Mouse (Mus musculus): ENCODE measurements around the gene B430306N03Rik.
"Not testable (repeated sequence)": the region's sequence is repeated elsewhere in the genome, so short reads cannot be mapped to it uniquely, and the experiment has no call there.

B430306N03Rik gene

DNA sequence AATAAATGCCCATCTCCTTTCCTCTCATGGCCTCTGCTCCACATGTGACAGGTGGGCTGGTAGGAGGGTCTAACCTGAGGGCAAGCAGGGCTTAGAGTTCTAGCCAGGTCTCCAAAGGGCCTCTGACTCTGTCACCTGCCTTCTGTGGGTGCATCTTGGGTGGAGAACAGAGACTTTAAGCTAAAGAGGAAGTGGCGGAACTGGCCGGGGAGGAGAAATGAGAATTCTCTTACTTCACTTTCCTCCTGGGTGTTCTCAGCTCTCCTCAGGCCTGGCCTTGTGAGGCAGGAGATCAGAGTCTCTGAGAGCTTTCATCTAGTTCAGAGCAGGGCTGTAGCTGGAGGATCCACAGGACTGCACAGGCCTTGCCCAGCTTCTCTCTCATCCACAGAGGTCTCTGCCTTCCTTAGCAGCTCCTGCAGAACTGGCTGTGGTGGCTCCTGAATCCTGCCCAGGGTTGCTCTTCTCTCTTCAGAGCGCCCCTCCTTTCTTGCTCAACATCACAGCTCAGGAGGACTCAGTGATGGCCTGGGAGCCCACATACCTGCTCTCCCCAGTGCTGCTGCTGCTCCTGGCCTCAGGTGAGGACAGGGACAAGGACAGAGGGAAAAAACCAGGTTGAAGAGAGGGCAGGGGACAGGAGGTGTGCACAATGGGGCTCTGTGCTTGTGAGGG lies at the start of gene B430306N03Rik:
Gene B430306N03Rik (plus strand): TSS at position 237 of the 675 bp plus-strand sequence.
- DNase-seq (ENCODE audit: low spot score), result not testable (repeated sequence)

DNA sequence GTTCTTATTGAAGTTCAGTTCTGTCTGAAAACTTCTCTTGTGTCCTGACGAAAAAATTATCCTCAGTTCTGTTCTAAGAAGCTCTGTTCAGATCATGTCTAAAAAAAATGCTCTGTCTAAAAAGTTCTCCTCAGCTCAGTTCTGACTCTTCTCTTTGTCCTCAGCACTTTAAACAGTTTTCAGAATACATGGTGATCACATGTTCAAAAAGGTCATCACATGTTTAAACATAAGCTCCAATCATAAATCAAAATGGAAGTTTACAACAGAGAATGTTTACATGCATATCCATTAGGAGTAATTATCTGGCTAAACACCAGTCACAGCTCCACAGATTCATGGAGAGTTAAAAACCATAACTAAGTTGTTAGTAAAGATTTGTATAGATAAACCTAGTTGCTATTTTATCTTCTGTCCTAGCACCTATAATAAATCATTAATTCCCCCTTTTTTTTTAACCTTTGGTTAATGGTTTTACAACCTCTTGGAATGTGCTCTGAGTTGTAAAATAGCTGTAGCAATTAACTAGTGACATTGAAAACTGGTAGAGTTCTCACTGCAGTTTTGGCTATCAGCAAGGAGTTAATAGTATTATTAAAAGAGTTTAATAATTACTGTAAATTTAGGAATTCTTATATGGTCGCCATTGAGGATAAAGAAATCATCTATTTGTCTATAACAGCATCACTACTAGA lies 49.2 kb upstream of the B430306N03Rik start:
- no peak for DNase-seq (ENCODE audit: low spot score)

DNA sequence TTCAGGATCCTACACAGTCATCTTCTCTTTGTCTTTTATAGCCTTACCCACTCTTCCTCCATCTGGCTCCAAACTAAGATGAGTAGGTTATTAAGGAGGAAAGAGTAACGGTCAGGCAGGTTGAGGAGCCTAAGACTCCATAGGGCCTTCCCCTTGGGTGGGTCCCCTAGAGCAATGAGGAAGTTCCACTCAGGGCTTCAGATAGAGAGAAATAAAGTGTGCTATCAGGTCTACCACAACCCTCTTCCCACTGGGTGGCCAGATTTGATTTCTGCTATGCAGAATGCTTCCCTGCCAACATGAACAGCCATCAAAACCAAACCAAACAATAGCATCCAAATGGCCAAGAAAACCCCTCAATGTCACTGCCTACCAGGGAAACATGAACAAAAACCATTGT lies 48.4 kb upstream of the B430306N03Rik start:
- DNase-seq (ENCODE audit: low spot score), result no peak

DNA sequence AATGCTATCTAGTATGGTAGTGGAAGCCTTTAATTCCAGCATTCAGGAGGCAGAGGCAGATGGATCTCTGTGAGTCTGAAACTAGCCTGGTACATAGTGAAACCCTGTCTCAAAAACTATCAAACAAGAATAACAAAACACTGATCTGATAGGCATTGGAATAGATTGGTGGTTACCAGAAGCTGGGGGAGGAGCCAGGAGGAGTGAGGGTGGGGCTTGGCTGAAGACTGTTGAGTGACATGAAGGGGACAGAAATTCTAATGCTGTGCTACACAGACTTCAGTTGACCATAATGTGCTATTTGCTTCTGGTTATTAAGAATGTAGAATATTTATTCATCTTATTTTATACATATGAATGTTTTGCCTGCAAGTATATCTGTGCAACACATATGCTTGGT lies 47.7 kb upstream of the B430306N03Rik start:
- no peak for DNase-seq (ENCODE audit: low spot score)

DNA sequence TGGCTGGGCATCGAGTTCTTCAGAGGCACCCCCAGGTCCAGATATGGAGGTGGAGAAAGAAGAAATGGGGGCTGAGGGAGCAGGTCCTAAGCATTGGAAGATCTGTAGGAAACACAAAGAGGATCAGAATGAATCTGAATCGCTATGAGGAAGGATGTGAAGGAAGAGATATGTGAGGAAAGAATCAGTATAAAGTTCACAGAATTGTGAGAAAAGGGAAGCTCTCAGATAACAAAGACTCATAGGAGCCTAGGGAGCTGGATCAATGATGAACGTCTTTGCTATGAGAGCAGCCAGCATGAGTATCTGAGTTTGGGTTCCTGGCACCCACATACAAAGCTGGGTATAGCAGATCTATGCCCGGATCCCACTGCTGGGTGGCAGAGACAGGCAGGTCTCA lies 46.1 kb upstream of the B430306N03Rik start:
- no peak for DNase-seq (ENCODE audit: low spot score)

DNA sequence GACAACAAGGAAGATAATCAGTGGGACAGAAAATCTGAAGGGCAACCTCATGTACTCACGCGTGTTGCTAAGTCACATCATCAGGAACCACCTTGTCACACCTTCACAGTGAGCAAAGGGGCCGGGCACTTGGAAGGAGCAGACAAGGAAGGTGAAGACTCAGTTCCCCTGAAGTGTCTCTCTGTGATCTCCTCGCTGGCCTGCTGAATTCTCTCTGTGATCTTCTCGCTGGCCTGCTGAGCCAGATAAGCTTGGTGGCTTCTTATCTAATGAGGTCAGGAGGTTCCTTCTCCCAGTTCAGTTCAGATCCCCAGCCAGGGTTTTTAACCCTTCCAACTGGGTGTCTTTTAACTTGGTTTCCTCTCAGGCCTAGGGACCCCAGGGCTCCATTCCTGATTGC lies 43.8 kb upstream of the B430306N03Rik start:
- no peak for DNase-seq (ENCODE audit: low spot score)

DNA sequence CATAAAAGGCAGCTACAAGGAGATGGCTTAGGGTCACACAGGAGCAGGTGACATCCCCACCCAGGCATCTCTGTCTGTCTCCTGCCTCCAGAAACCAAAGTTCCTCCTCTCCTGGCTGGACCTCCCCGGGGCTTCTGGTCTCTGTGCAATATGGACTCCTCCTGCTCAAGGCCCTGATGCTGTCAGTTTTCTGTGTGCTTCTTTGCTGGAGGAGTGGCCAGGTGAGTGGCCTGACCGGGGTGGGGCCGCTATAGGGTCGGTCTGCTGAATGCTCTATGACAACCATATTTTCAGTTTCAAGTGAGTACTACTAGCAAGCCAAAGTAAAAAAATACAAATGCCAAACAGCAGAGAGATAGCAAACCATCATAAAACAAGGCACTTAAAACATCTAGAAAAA lies 43.3 kb upstream of the B430306N03Rik start:
- no peak for DNase-seq (ENCODE audit: low spot score)

DNA sequence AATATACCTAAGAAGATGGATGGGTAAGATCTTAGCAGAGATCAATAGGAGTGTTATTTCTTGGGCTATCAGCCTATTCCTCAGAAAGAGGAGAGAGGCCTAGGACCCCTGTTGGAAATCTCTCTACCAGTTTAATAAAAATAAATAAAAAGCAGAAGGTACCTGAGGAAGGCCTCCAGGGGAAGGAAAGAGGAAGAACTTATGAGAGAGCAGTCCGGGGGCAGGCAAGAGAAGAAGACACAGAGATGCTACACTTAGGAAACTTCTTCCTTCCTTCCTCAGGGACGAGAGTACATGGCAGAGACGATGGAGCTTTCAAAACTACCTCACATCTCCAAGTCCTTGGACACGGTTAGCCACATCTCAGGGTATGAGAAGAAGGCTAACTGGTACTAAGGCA lies 41.8 kb upstream of the B430306N03Rik start:
- no peak for DNase-seq (ENCODE audit: low spot score)

DNA sequence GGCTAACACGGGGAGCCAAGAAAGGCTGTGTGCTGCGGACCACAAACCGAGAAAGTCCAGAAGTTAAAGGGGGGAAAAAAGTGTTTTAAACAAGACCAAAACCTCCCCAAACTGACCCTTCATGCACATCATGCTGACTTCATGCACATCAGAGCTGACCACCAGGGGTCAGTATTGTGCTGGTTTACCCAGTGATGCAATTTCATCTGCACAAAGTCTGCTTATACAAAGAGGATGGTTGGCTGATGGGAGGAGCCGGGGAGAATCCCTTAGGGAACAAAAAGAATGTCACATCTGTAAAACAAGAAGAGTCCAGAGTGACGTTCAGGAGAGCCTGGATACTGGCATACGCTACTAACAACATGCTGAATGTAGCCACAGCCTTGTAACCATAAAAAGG lies 41.1 kb upstream of the B430306N03Rik start:
- peak; percentile 19 for DNase-seq (ENCODE audit: low spot score)

DNA sequence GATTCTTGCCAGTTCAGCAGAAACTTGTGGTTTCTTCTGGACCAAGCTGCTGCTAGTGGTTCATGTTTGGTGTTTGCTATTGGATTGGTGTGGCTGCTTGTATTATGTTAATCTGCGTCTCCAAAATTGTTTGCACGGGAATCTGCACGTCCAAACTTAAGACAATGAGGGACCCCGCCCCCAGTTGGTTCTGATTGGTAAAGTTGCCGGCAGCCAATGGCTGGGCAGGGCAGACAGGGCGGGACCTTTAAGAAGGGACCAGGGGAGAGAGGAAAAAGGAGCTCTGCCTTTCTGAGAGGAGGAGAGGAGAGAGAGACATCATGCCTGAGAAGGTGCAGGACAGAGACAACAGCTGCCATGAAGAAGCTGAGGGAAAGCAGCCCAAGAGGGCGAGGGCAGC lies 40.2 kb upstream of the B430306N03Rik start:
- DNase-seq (ENCODE audit: low spot score), result no peak

DNA sequence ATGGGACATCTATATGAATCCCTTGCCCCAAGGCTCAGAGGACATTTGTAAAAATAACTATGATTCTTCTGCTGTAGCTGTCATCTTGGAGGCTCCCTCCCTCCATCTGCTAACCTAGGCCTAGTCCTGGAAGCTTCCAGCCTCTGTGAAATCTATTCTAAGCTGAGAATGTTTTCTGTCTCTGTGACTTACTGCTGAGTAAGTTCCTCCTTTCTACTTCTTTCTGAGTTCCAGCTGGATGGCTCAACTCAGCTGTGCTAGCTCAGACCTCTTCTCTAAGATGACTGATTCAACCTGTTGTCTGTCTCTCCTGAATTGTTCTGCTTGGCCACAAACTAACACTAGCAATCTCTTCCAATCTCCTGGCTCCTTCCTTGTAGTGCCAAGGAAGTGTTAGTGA lies 37.6 kb upstream of the B430306N03Rik start:
- DNase-seq (ENCODE audit: low spot score), result no peak

DNA sequence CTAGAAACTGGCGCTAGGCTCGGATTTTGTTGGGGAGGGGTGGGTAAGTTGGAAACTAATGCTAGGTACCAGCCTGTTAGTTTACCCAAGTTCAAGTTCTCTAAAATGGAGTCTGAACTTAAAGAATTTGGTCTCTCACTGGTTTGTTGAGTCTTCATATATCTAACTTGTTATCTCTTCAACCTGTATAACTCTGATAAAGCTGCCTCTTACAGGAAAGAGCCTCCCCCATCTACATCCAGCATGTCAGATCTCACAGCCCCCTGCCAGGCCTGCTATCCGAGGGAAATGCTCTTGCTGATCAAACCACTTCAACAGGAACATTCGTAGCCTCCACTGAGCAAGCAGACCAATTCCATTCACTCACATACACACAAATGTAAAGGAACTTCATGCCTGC lies 36.9 kb upstream of the B430306N03Rik start:
- DNase-seq (ENCODE audit: low spot score), result no peak

DNA sequence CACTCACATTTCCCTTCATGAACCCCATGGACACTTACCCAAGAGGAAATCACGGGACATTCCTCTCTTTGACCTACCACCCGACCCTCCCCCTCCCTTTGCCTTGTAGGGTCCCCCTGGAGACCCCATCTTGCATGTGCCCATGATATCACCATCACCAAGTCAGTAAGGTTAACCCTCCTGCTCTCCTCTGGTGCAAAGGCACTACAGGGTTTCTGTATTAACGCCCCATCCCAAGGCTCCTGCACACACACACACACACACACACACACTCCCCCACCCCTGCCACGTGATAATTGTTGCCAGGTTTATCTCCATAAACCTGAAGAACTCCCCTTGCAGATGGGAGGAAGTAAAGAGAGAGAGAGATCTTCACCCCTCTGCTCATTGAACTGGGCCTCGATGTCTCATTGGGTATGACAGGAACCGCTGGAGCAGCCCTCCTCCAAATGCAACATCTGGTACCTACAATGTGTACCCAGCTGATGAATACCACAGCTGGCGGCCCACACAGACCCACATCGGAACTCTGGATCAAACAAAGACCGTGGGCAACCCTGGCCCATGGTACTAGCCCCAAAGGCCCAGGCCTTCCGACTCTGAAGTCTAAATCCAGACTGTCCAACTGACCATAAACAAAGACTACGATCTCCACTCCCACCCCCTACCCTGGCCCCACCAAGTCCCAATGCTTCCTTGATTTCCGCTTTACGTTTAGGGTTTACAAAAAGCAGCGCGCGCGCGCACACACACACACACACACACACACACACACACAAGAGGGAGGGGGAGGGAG lies 34.8 kb upstream of the B430306N03Rik start:
- DNase-seq (ENCODE audit: low spot score), result no peak

DNA sequence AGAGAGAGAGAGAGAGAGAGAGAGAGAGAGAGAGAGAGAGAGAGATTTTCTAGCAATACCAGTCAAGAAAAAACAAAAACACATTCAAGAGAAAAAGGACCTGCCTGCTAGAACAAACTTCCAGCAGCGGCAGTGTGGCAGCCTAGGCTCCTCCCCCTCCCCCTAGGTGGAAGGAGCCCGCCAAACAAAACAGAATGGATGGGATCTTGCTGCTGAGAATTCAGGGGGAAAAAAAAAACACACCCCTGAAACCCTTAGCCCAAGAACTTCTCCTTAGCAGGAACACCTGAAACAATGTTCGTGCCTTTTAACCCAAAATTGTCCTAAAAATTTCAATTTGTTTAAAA lies 34.2 kb upstream of the B430306N03Rik start:
- no peak for DNase-seq (ENCODE audit: low spot score)

DNA sequence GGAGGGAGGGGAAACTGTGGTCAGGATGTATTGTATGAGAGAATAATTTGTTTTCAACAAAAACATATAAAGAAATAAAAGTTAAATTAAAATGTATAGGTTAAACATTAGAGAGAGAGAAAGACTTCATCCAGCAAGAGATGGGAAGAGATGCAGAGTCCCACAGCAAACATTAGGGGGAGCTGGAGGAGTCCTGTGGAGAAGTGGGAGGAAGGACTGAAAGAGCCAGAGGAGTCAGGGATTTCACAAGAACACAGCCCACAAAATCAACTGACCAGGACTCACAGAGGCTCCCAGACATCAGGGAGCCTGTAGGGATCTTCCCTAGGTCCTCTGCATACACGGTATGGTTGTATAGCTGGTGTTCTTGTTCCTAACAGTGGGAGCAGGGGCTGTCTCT lies 29.2 kb upstream of the B430306N03Rik start:
- no peak for DNase-seq (ENCODE audit: low spot score)

DNA sequence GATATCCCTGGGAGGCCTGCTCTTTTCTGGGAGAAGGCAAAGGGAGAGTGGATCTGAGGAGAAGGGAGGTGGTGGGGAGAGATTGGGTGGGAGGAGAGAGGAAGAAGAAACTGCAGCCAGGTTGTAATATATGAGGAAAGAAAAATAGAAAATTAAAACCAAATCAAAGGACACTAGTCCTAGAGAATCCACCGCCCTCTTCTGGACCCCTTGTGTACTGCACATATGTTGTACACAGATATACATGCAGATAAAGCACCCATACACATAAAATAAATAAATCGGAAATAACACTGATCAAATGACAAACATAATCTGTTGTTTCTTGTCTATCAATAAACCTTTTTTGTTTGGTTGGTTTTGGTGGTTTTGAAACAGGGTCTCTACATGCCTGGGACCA lies 28.7 kb upstream of the B430306N03Rik start:
- no peak for DNase-seq (ENCODE audit: low spot score)

DNA sequence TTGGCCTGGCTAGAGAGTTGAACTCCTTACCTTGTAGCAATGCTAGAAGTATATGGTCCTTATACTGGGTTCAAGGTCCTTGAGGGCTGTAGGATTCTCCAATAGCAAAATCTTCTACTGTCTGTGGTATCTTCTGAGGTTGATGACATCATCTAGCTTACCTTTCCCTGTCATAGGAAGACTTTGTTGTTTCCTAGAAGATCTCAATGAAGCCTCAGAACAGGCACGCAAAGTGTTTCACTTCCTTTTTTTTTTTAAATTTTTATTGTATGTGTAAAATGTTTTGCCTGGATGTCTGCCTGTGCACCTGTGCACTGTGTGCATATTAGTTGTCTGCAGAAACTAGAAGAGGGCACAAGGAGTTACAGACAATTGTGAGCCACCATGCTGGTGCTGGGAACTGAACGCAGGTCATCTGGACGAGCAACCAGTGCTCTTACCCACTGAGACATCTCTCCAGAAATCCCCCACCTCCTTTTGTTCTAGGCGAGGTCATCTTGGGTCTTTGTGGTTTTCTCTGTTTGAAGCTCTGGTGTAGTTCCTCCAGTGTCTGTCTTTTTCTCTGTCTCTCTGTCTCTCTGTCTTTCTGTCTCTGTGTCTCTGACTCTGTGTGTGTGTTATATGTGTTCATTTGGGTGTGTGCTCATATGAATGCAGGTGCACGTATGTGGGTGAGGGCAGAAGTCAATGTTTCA lies 22.3 kb upstream of the B430306N03Rik start:
- no peak for DNase-seq (ENCODE audit: low spot score)

DNA sequence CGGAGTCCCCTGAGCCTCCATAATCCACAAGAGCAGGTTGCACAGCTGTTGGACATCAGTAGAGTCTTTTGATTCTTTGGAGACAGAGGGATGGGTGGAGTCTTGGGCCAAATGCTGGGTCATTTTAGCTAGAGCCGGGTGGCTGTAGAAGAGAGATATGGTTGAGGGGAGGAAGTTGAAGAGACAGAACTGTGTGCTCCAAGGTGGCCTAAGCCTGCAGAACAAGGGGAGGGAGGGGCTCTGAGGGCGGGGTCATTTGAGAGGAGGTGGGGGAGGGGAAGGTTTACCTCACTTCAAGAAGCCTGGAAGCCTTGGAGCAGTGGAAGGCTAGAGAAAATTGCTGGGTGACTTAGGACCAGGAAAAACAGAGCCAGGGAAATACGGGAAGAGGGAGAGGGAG lies 16.7 kb upstream of the B430306N03Rik start, which contains the start of gene Treml2:
Gene Treml2 (plus strand): TSS at position 296 of the 400 bp plus-strand sequence.
- no peak for DNase-seq (ENCODE audit: low spot score)

DNA sequence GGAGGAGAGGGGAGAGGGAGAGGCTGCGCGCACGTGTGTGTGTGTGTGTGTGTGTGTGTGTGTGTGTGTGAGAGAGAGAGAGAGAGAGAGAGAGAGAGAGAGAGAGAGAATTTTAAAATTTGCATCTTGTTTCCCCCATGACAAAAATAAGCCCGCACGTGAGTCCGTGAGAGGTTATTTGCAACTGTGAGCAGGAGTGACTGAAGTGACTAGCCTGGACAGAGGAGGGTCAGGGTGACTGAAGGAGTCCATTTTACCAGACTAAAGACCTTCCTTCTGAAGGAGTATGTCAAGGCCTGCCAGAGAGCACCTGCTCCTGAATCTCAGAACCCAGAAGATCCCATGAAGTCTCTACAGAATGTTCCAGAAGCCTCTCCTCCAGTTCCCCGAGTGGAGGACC lies 16.2 kb upstream of the B430306N03Rik start:
- DNase-seq (ENCODE audit: low spot score), result no peak

DNA sequence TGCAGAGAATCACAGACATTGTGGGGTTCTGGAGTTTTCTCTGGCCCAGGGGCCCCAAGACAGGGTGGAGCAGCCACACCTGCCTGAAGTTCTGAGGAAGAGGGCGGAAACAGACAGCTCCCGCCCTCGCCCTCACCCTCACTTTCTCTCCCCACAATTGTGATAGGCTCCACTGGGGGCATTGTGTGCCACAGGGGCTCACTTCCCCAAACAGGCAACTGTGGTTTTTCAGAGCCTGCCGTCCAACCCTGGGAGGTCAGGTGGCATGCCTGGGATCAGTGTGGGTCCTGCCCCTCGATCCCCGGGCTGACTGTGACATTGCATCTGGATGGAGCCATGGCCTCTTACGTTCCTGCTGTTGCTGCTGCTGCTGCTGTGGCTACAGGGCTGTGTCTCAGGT lies 15.7 kb upstream of the B430306N03Rik start:
- no peak for DNase-seq (ENCODE audit: low spot score)

DNA sequence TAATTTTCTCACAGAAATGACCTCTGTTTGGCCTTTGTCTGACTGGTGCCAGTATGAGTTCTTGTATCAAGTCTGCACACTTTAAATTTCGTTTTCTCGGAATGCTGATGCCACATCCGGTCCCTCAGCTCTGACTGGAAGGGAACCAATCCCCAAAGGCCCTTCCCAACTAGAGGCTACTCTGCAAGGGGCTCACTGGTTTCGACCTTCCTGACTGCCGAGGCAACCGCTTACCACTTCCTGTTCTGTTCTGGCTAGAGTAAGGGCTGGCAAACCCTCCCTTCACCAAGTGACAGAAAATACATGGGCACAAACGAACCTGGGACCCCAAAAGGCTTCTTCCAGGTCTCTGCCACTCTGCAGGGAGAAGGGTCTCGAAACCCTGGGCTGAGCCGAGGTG lies 15.1 kb upstream of the B430306N03Rik start:
- no peak for DNase-seq (ENCODE audit: low spot score)

DNA sequence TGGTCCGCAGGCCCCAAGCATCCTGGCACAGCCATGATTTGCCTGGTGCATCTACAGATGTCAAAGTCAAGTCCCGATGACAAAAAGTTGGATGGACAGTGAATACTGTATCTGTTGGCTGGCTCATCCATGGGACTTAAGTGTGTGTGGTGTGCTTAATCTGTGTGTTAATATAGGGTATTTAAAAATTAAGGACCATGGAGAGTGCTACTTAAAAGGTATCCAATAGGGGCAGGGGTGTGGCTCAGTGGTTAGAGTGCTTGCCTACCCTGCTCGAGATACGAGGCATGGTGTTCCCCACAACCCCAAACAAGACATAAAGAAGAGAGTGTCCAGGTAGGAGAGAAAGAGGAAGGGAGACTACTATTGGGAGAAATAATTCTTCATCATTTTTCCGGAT lies 14.1 kb upstream of the B430306N03Rik start:
- no peak for DNase-seq (ENCODE audit: low spot score)

DNA sequence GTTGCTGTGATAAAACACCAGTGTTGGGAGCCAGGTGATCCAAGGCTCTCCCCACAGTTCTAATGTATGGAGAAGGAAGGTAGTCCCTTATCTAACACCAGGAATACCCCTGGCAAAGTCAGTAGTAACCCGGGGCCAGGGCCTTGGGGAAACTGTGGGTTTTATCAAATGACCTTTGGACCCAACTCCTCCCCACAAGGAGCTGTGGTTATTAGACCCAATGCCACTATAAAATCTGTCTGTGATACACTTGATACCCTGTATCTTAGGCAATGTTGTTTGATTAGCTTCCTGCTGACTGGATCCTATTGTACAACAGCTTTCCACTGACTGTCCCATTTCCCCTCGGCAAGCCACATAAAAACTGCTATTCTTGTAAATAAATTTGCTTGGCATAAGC lies 3.8 kb upstream of the B430306N03Rik start:
- no peak for DNase-seq (ENCODE audit: low spot score)
